Mouse (Mus musculus) liver, embryonic 14.5 days (tissue): ENCODE data around the gene Lyrm7.

Source experiments
- CTCF ChIP-seq: IDR thresholded peaks from 2 replicates; pipeline ENCODE4 v1.5.1; 2016; ENCODE audit warnings: antibody characterized with exemption, low read depth, control low read depth
- EP300 ChIP-seq: IDR thresholded peaks from 2 replicates; pipeline ENCODE4 v1.6.1; 2016; ENCODE audit warnings: antibody characterized with exemption, low read depth

- TF ChIP-seq CTCF (no peak), EP300 (no peak)
Measured at GRCm38 (mm10) chr11:54839696-54840095, 21.0 kb downstream of the Lyrm7 start.
